Mouse (Mus musculus) layer of hippocampus, adult 18-20 months (tissue): ENCODE data around the gene 1700001K19Rik. TPM values are rescaled to one million over a fixed set of nuclear protein-coding genes. Genes with fewer than 3 reads are reported as not detected.

Experiments used
- microRNA-seq, 2 experiments: library from miRNA; unstranded; fragments of <30 nt; microRNA quantifications; one replicate each; pipeline ENCODE4 v1.2.0; 2021
- total RNA-seq, 2 experiments: library from RNA; stranded (reverse); gene quantifications; 2 replicates each; pipeline ENCODE4 v1.2.3; 2021

Gene 1700001K19Rik
- total RNA-seq, 2 experiments from 2014 or later: not detected

Small RNAs within 50 kb of the gene (microRNA-seq; reads per million reads assigned to microRNA genes)
- 0 reads per million in 2 experiments for gene Gm27299

Other genes with a start within 250 kb of the 1700001K19Rik start
- gene Ppp2r5c, start 235.5 kb downstream of the 1700001K19Rik start, total RNA-seq: 100 to 1,000 TPM; 241 to 242 TPM
- 100 to 1,000 TPM; 283 to 293 TPM for gene Dync1h1, start 81.2 kb downstream of the 1700001K19Rik start, total RNA-seq
- 1,000 to 10,000 TPM; 1,024 to 1,077 TPM for gene Hsp90aa1, start 20.1 kb upstream of the 1700001K19Rik start, total RNA-seq
- gene Wdr20, start 55.3 kb upstream of the 1700001K19Rik start, total RNA-seq: 10 to 100 TPM; 44.7 to 50.9 TPM
- 10 to 100 TPM in 1 of 2 experiments, 1 to 10 TPM in 1; 9.6 to 11.9 TPM for gene Mok, start 158.3 kb upstream of the 1700001K19Rik start, total RNA-seq
- gene Zfp839, start 167.6 kb upstream of the 1700001K19Rik start, total RNA-seq: 10 to 100 TPM; 10.4 to 11.4 TPM
- gene Cinp, start 206.5 kb upstream of the 1700001K19Rik start, total RNA-seq: 10 to 100 TPM; 52.6 to 59.9 TPM
- 10 to 100 TPM; 41.1 to 42.3 TPM for gene Tecpr2, start 206.6 kb upstream of the 1700001K19Rik start, total RNA-seq